Mouse (Mus musculus) heart, postnatal 0 days (tissue): ENCODE results near the gene Smim4.

Source experiments
- CTCF ChIP-seq: IDR thresholded peaks from 2 replicates; pipeline ENCODE4 v1.5.1; 2016; ENCODE audit warnings: antibody characterized with exemption, control low read depth, low read depth
- EP300 ChIP-seq: IDR thresholded peaks from 2 replicates; pipeline ENCODE4 v1.6.1; 2016; ENCODE audit warnings: antibody characterized with exemption, low read depth

- TF ChIP-seq EP300 (no peak), CTCF (no peak)
Observed at GRCm38 (mm10) chr14:31126826-31127225, 1.9 kb downstream of the Smim4 start.
